Mouse (Mus musculus): ENCODE results near the gene Wipi2. TPM values are rescaled to one million over a fixed set of nuclear protein-coding genes. Genes with fewer than 3 reads are reported as not detected.

The Wipi2 gene
- polyA plus RNA-seq, 1 experiment from 2014 or later = 29.3 TPM

GRCm38 (mm10) chr5:142605288-142605687 lies 22.2 kb upstream of the Wipi2 start:
- no peaks in the 10 kb centered on the region for H3K9me3 ChIP-seq (replicated peaks; ENCODE audit: control insufficient read depth, low read length)
- H3K27ac ChIP-seq (ENCODE audit: low read length) = no peak overlapping the region
- ATAC-seq (ENCODE audit: low read depth) = no peak
- no peak overlapping the region for H3K9ac ChIP-seq (ENCODE audit: low read depth, low read length)
- 74% methylated on average over 12 of the region's 12 CpGs for WGBS (ENCODE audit: insufficient replicate concordance)
- H3K4me3 ChIP-seq (ENCODE audit: low read depth, low read length) = no peak overlapping the region
- H3K27me3 ChIP-seq (ENCODE audit: control insufficient read depth, insufficient read depth, low read depth, low read length) = peaks cover 26% of the 10 kb centered on the region
- no peak overlapping the region for H3K4me2 ChIP-seq (ENCODE audit: low read depth, low read length)
- H3K36me3 ChIP-seq (ENCODE audit: control insufficient read depth, insufficient read depth) = no peaks in the 10 kb centered on the region
- no peaks in the 10 kb centered on the region; the same call in 1 of the 2 replicates for H3K4me1 ChIP-seq (ENCODE audit: control insufficient read depth, low read depth, low read length)

GRCm38 (mm10) chr5:142608259-142608988 lies 19.1 kb upstream of the Wipi2 start, which contains the start of gene Mmd2:
Gene Mmd2 (minus strand): TSS chr5:142608800.
- Histone ChIP-seq H3K36me3 (ENCODE audit: control insufficient read depth, insufficient read depth) (no peaks in the 10 kb centered on the region), H3K4me2 (ENCODE audit: low read depth, low read length) (peak within 1 kb of the TSS; percentile 25), H3K4me3 (ENCODE audit: low read depth, low read length) (peak within 1 kb of the TSS; percentile 53), H3K9me3 (replicated peaks; ENCODE audit: control insufficient read depth, low read length) (no peaks in the 10 kb centered on the region), H3K27me3 (ENCODE audit: control insufficient read depth, insufficient read depth, low read depth, low read length) (peaks cover 26% of the 10 kb centered on the region), H3K4me1 (ENCODE audit: control insufficient read depth, low read depth, low read length) (no peaks in the 10 kb centered on the region), H3K9ac (ENCODE audit: low read depth, low read length) (peak within 1 kb of the TSS; percentile 59), H3K27ac (ENCODE audit: low read length) (no peak within 1 kb of the TSS)
- peak; percentile 55; the same call in 1 of the 2 replicates for ATAC-seq (ENCODE audit: low read depth)
- WGBS (ENCODE audit: insufficient replicate concordance) = 4% methylated on average over 42 of the region's 42 CpGs

- ATAC-seq (ENCODE audit: low read depth) = no peak
- H3K36me3 ChIP-seq (ENCODE audit: control insufficient read depth, insufficient read depth) = no peaks in the 10 kb centered on the region
- H3K27me3 ChIP-seq (ENCODE audit: control insufficient read depth, insufficient read depth, low read depth, low read length) = peaks cover 26% of the 10 kb centered on the region
- 14% methylated on average over 4 of the region's 4 CpGs for WGBS (ENCODE audit: insufficient replicate concordance)
- no peaks in the 10 kb centered on the region for H3K9me3 ChIP-seq (replicated peaks; ENCODE audit: control insufficient read depth, low read length)
- H3K4me2 ChIP-seq (ENCODE audit: low read depth, low read length) = peak overlapping the region; percentile 25
- no peak overlapping the region for H3K27ac ChIP-seq (ENCODE audit: low read length)
- peak overlapping the region; percentile 53 for H3K4me3 ChIP-seq (ENCODE audit: low read depth, low read length)
- no peaks in the 10 kb centered on the region for H3K4me1 ChIP-seq (ENCODE audit: control insufficient read depth, low read depth, low read length)
- no peak overlapping the region; the same call in 1 of the 2 replicates for H3K9ac ChIP-seq (ENCODE audit: low read depth, low read length)
Observed at GRCm38 (mm10) chr5:142608989-142609325, 18.5 kb upstream of the Wipi2 start.

GRCm38 (mm10) chr5:142610362-142610761 lies 17.1 kb upstream of the Wipi2 start:
- Histone ChIP-seq H3K9me3 (replicated peaks; ENCODE audit: control insufficient read depth, low read length) (no peaks in the 10 kb centered on the region), H3K9ac (ENCODE audit: low read depth, low read length) (no peak overlapping the region), H3K4me3 (ENCODE audit: low read depth, low read length) (no peak overlapping the region), H3K27me3 (ENCODE audit: control insufficient read depth, insufficient read depth, low read depth, low read length) (peaks cover 26% of the 10 kb centered on the region), H3K36me3 (ENCODE audit: control insufficient read depth, insufficient read depth) (no peaks in the 10 kb centered on the region), H3K27ac (ENCODE audit: low read length) (no peak overlapping the region), H3K4me1 (ENCODE audit: control insufficient read depth, low read depth, low read length) (no peaks in the 10 kb centered on the region), H3K4me2 (ENCODE audit: low read depth, low read length) (no peak overlapping the region)
- 52% methylated on average over 4 of the region's 4 CpGs for WGBS (ENCODE audit: insufficient replicate concordance)
- no peak for ATAC-seq (ENCODE audit: low read depth)

GRCm38 (mm10) chr5:142614513-142614912 lies 13.0 kb upstream of the Wipi2 start:
- no peak overlapping the region; the same call in 1 of the 2 replicates for H3K4me2 ChIP-seq (ENCODE audit: low read depth, low read length)
- no peak overlapping the region for H3K4me3 ChIP-seq (ENCODE audit: low read depth, low read length)
- no peaks in the 10 kb centered on the region for H3K36me3 ChIP-seq (ENCODE audit: control insufficient read depth, insufficient read depth)
- ATAC-seq (ENCODE audit: low read depth) = peak; percentile 82
- no peak overlapping the region for H3K9ac ChIP-seq (ENCODE audit: low read depth, low read length)
- peaks cover 3% of the 10 kb centered on the region for H3K27me3 ChIP-seq (ENCODE audit: control insufficient read depth, insufficient read depth, low read depth, low read length)
- H3K9me3 ChIP-seq (replicated peaks; ENCODE audit: control insufficient read depth, low read length) = no peaks in the 10 kb centered on the region
- WGBS (ENCODE audit: insufficient replicate concordance) = 40% methylated on average over 3 of the region's 3 CpGs
- peak overlapping the region; percentile 15; the same call in 1 of the 2 replicates for H3K27ac ChIP-seq (ENCODE audit: low read length)
- H3K4me1 ChIP-seq (ENCODE audit: control insufficient read depth, low read depth, low read length) = no peaks in the 10 kb centered on the region

GRCm38 (mm10) chr5:142615638-142616037 lies 11.9 kb upstream of the Wipi2 start:
- WGBS (ENCODE audit: insufficient replicate concordance) = 56% methylated on average over 4 of the region's 4 CpGs
- Histone ChIP-seq H3K36me3 (ENCODE audit: control insufficient read depth, insufficient read depth) (no peaks in the 10 kb centered on the region), H3K9me3 (replicated peaks; ENCODE audit: control insufficient read depth, low read length) (no peaks in the 10 kb centered on the region), H3K4me3 (ENCODE audit: low read depth, low read length) (no peak overlapping the region), H3K4me1 (ENCODE audit: control insufficient read depth, low read depth, low read length) (no peaks in the 10 kb centered on the region), H3K27ac (ENCODE audit: low read length) (no peak overlapping the region), H3K27me3 (ENCODE audit: control insufficient read depth, insufficient read depth, low read depth, low read length) (no peaks in the 10 kb centered on the region), H3K9ac (ENCODE audit: low read depth, low read length) (no peak overlapping the region), H3K4me2 (ENCODE audit: low read depth, low read length) (no peak overlapping the region)
- ATAC-seq (ENCODE audit: low read depth) = no peak

GRCm38 (mm10) chr5:142616326-142616725 lies 11.2 kb upstream of the Wipi2 start:
- H3K9ac ChIP-seq (ENCODE audit: low read depth, low read length) = no peak overlapping the region
- no peaks in the 10 kb centered on the region for H3K36me3 ChIP-seq (ENCODE audit: control insufficient read depth, insufficient read depth)
- H3K27me3 ChIP-seq (ENCODE audit: control insufficient read depth, insufficient read depth, low read depth, low read length) = no peaks in the 10 kb centered on the region
- no peaks in the 10 kb centered on the region for H3K9me3 ChIP-seq (replicated peaks; ENCODE audit: control insufficient read depth, low read length)
- no peak for ATAC-seq (ENCODE audit: low read depth)
- WGBS (ENCODE audit: insufficient replicate concordance) = 35% methylated on average over 6 of the region's 6 CpGs
- H3K4me2 ChIP-seq (ENCODE audit: low read depth, low read length) = no peak overlapping the region
- no peak overlapping the region for H3K27ac ChIP-seq (ENCODE audit: low read length)
- no peaks in the 10 kb centered on the region for H3K4me1 ChIP-seq (ENCODE audit: control insufficient read depth, low read depth, low read length)
- H3K4me3 ChIP-seq (ENCODE audit: low read depth, low read length) = no peak overlapping the region

GRCm38 (mm10) chr5:142619866-142620265 lies 7.6 kb upstream of the Wipi2 start:
- no peak for ATAC-seq (ENCODE audit: low read depth)
- Histone ChIP-seq H3K27ac (ENCODE audit: low read length) (no peak overlapping the region), H3K9ac (ENCODE audit: low read depth, low read length) (no peak overlapping the region), H3K4me1 (ENCODE audit: control insufficient read depth, low read depth, low read length) (no peaks in the 10 kb centered on the region), H3K36me3 (ENCODE audit: control insufficient read depth, insufficient read depth) (no peaks in the 10 kb centered on the region), H3K27me3 (ENCODE audit: control insufficient read depth, insufficient read depth, low read depth, low read length) (no peaks in the 10 kb centered on the region), H3K4me2 (ENCODE audit: low read depth, low read length) (no peak overlapping the region), H3K4me3 (ENCODE audit: low read depth, low read length) (no peak overlapping the region), H3K9me3 (replicated peaks; ENCODE audit: control insufficient read depth, low read length) (no peaks in the 10 kb centered on the region)
- 10% methylated on average over 5 of the region's 5 CpGs for WGBS (ENCODE audit: insufficient replicate concordance)

GRCm38 (mm10) chr5:142621421-142621820 lies 6.1 kb upstream of the Wipi2 start:
- Histone ChIP-seq H3K4me2 (ENCODE audit: low read depth, low read length) (no peak overlapping the region), H3K27ac (ENCODE audit: low read length) (no peak overlapping the region)
- WGBS (ENCODE audit: insufficient replicate concordance) = 43% methylated on average over 2 of the region's 2 CpGs

More at GRCm38 (mm10) chr5:142621421-142621820, 6.1 kb upstream of the Wipi2 start:
- no peaks in the 10 kb centered on the region for H3K9me3 ChIP-seq (replicated peaks; ENCODE audit: control insufficient read depth, low read length)
- H3K4me3 ChIP-seq (ENCODE audit: low read depth, low read length) = no peak overlapping the region
- ATAC-seq (ENCODE audit: low read depth) = no peak
- H3K9ac ChIP-seq (ENCODE audit: low read depth, low read length) = no peak overlapping the region
- H3K27me3 ChIP-seq (ENCODE audit: control insufficient read depth, insufficient read depth, low read depth, low read length) = no peaks in the 10 kb centered on the region
- no peaks in the 10 kb centered on the region for H3K36me3 ChIP-seq (ENCODE audit: control insufficient read depth, insufficient read depth)
- H3K4me1 ChIP-seq (ENCODE audit: control insufficient read depth, low read depth, low read length) = no peaks in the 10 kb centered on the region

All from liver, embryonic 16.5 days (tissue).